Mouse (Mus musculus) megakaryocyte, adult 5-6 weeks (primary cell): Measurements from ENCODE around the gene Ift88. TPM values are rescaled to one million over a fixed set of nuclear protein-coding genes. Genes with fewer than 3 reads are reported as not detected.

Source experiments
- total RNA-seq, 2 experiments: library from RNA; stranded (forward) in 1 of 2; stranded (reverse) in 1 of 2; fragments of 153-499, 151-499 nt in 1 of 2; fragments of 221-1000, 200-1000 nt in 1 of 2; gene quantifications; 2 replicates each; pipeline versions ENCODE4 v1.2.3 to v1.2.4; 2015 to 2017

Ift88 gene
- total RNA-seq, 2 experiments from 2014 or later = 1.6 to 2.7 TPM

Other genes starting within 250 kb of the Ift88 start
- gene Cryl1, start 25.5 kb upstream of the Ift88 start, total RNA-seq (2015) = 38.1 and 40.5 TPM in 2 replicates
- gene Cryl1, start 25.5 kb upstream of the Ift88 start, total RNA-seq (2017) = 35.8 and 36.3 TPM in 2 replicates
- gene Il17d, start 100.7 kb downstream of the Ift88 start, total RNA-seq (2015) = not detected in 2 replicates
- not detected in 2 replicates for gene Il17d, start 100.7 kb downstream of the Ift88 start, total RNA-seq (2017)
- gene Eef1akmt1, start 147.6 kb downstream of the Ift88 start, total RNA-seq (2015) = 47.8 and 51.2 TPM in 2 replicates
- 19.4 and 25.6 TPM in 2 replicates for gene Eef1akmt1, start 147.6 kb downstream of the Ift88 start, total RNA-seq (2017)
- 12.6 and 14.2 TPM in 2 replicates for gene Xpo4, start 241.4 kb downstream of the Ift88 start, total RNA-seq (2015)
- gene Xpo4, start 241.4 kb downstream of the Ift88 start, total RNA-seq (2017) = 17.1 and 19.6 TPM in 2 replicates